Mouse (Mus musculus): ENCODE measurements around the gene B3gnt2. TPM values are rescaled to one million over a fixed set of nuclear protein-coding genes. Genes with fewer than 3 reads are reported as not detected.

The B3gnt2 gene
- polyA plus RNA-seq, 1 experiment, result 10.1 TPM

- Histone ChIP-seq H3K4me3 (ENCODE audit: insufficient read depth, low read length) (no peak overlapping the region), H3K27ac (ENCODE audit: insufficient read depth, low read length) (no peak overlapping the region)
- no peak for TF ChIP-seq POLR2A (IDR thresholded peaks at IDR 0.05; ENCODE audit: low read depth, low read length)
Observed at GRCm38 (mm10) chr11:22787833-22788232, 72.9 kb downstream of the B3gnt2 start.

GRCm38 (mm10) chr11:22784477-22784876, 76.3 kb downstream of the B3gnt2 start:
- no peak overlapping the region for H3K4me3 ChIP-seq (ENCODE audit: insufficient read depth, low read length)
- H3K4me1 ChIP-seq (ENCODE audit: control insufficient read depth, insufficient read depth, low read length), result no peaks in the 10 kb centered on the region; the same call in 1 of the 2 replicates
- TF ChIP-seq CTCF (IDR thresholded peaks at IDR 0.05; ENCODE audit: borderline replicate concordance, insufficient read depth, low read length) (no peak), POLR2A (IDR thresholded peaks at IDR 0.05; ENCODE audit: low read depth, low read length) (no peak)
- H3K27ac ChIP-seq (ENCODE audit: insufficient read depth, low read length), result no peak overlapping the region

More at GRCm38 (mm10) chr11:22787833-22788232, 72.9 kb downstream of the B3gnt2 start:
- H3K4me1 ChIP-seq (ENCODE audit: control insufficient read depth, insufficient read depth, low read length), result no peaks in the 10 kb centered on the region

GRCm38 (mm10) chr11:22782705-22783124, 78.0 kb downstream of the B3gnt2 start:
- H3K4me3 ChIP-seq (ENCODE audit: insufficient read depth, low read length), result no peak overlapping the region
- H3K27ac ChIP-seq (ENCODE audit: insufficient read depth, low read length), result no peak overlapping the region
- no peaks in the 10 kb centered on the region; the same call in 1 of the 2 replicates for H3K4me1 ChIP-seq (ENCODE audit: control insufficient read depth, insufficient read depth, low read length)
- TF ChIP-seq POLR2A (IDR thresholded peaks at IDR 0.05; ENCODE audit: low read depth, low read length), result no peak
- TF ChIP-seq CTCF (IDR thresholded peaks at IDR 0.05; ENCODE audit: borderline replicate concordance, insufficient read depth, low read length), result no peak

- H3K4me3 ChIP-seq (ENCODE audit: insufficient read depth, low read length), result no peak overlapping the region
Observed at GRCm38 (mm10) chr11:22781190-22781589, 79.6 kb downstream of the B3gnt2 start.

GRCm38 (mm10) chr11:22780761-22781160, 80.0 kb downstream of the B3gnt2 start:
- no peak overlapping the region for H3K4me3 ChIP-seq (ENCODE audit: insufficient read depth, low read length)
- no peak for TF ChIP-seq CTCF (IDR thresholded peaks at IDR 0.05; ENCODE audit: borderline replicate concordance, insufficient read depth, low read length)
- no peak for TF ChIP-seq POLR2A (IDR thresholded peaks at IDR 0.05; ENCODE audit: low read depth, low read length)
- no peaks in the 10 kb centered on the region; the same call in 1 of the 2 replicates for H3K4me1 ChIP-seq (ENCODE audit: control insufficient read depth, insufficient read depth, low read length)
- no peak overlapping the region for H3K27ac ChIP-seq (ENCODE audit: insufficient read depth, low read length)

More at GRCm38 (mm10) chr11:22781190-22781589, 79.6 kb downstream of the B3gnt2 start:
- Histone ChIP-seq H3K4me1 (ENCODE audit: control insufficient read depth, insufficient read depth, low read length) (no peaks in the 10 kb centered on the region; the same call in 1 of the 2 replicates), H3K27ac (ENCODE audit: insufficient read depth, low read length) (no peak overlapping the region)
- TF ChIP-seq CTCF (IDR thresholded peaks at IDR 0.05; ENCODE audit: borderline replicate concordance, insufficient read depth, low read length), result no peak
- no peak for TF ChIP-seq POLR2A (IDR thresholded peaks at IDR 0.05; ENCODE audit: low read depth, low read length)

GRCm38 (mm10) chr11:22779821-22780551, 80.8 kb downstream of the B3gnt2 start:
- no peak overlapping the region for H3K27ac ChIP-seq (ENCODE audit: insufficient read depth, low read length)
- no peak for TF ChIP-seq POLR2A (IDR thresholded peaks at IDR 0.05; ENCODE audit: low read depth, low read length)
- no peak for TF ChIP-seq CTCF (IDR thresholded peaks at IDR 0.05; ENCODE audit: borderline replicate concordance, insufficient read depth, low read length)
- no peaks in the 10 kb centered on the region; the same call in 1 of the 2 replicates for H3K4me1 ChIP-seq (ENCODE audit: control insufficient read depth, insufficient read depth, low read length)
- H3K4me3 ChIP-seq (ENCODE audit: insufficient read depth, low read length), result no peak overlapping the region

- no peak overlapping the region for H3K27ac ChIP-seq (ENCODE audit: insufficient read depth, low read length)
- H3K4me3 ChIP-seq (ENCODE audit: insufficient read depth, low read length), result no peak overlapping the region
- no peaks in the 10 kb centered on the region; the same call in 1 of the 2 replicates for H3K4me1 ChIP-seq (ENCODE audit: control insufficient read depth, insufficient read depth, low read length)
- TF ChIP-seq POLR2A (IDR thresholded peaks at IDR 0.05; ENCODE audit: low read depth, low read length), result no peak
- TF ChIP-seq CTCF (IDR thresholded peaks at IDR 0.05; ENCODE audit: borderline replicate concordance, insufficient read depth, low read length), result no peak
Observed at GRCm38 (mm10) chr11:22778596-22778995, 82.2 kb downstream of the B3gnt2 start.

GRCm38 (mm10) chr11:22777531-22777930, 83.2 kb downstream of the B3gnt2 start:
- Histone ChIP-seq H3K4me3 (ENCODE audit: insufficient read depth, low read length) (no peak overlapping the region), H3K4me1 (ENCODE audit: control insufficient read depth, insufficient read depth, low read length) (no peaks in the 10 kb centered on the region; the same call in 1 of the 2 replicates), H3K27ac (ENCODE audit: insufficient read depth, low read length) (no peak overlapping the region)
- TF ChIP-seq POLR2A (IDR thresholded peaks at IDR 0.05; ENCODE audit: low read depth, low read length) (no peak), CTCF (IDR thresholded peaks at IDR 0.05; ENCODE audit: borderline replicate concordance, insufficient read depth, low read length) (no peak)

- Histone ChIP-seq H3K27ac (ENCODE audit: insufficient read depth, low read length) (no peak overlapping the region), H3K4me3 (ENCODE audit: insufficient read depth, low read length) (no peak overlapping the region), H3K4me1 (ENCODE audit: control insufficient read depth, insufficient read depth, low read length) (no peaks in the 10 kb centered on the region)
- TF ChIP-seq POLR2A (IDR thresholded peaks at IDR 0.05; ENCODE audit: low read depth, low read length) (no peak), CTCF (IDR thresholded peaks at IDR 0.05; ENCODE audit: borderline replicate concordance, insufficient read depth, low read length) (no peak)
Observed at GRCm38 (mm10) chr11:22774821-22775220, 85.9 kb downstream of the B3gnt2 start.

GRCm38 (mm10) chr11:22766238-22766637, 94.5 kb downstream of the B3gnt2 start:
- Histone ChIP-seq H3K27ac (ENCODE audit: insufficient read depth, low read length) (no peak overlapping the region), H3K4me3 (ENCODE audit: insufficient read depth, low read length) (no peak overlapping the region), H3K4me1 (ENCODE audit: control insufficient read depth, insufficient read depth, low read length) (no peaks in the 10 kb centered on the region)
- TF ChIP-seq POLR2A (IDR thresholded peaks at IDR 0.05; ENCODE audit: low read depth, low read length), result no peak
- no peak for TF ChIP-seq CTCF (IDR thresholded peaks at IDR 0.05; ENCODE audit: borderline replicate concordance, insufficient read depth, low read length)

All from embryonic fibroblast, embryonic 13.5 days (primary cell).